Mouse (Mus musculus) myocyte (in vitro differentiated cells): ENCODE measurements around the gene Dnase1l2. TPM values are rescaled to one million over a fixed set of nuclear protein-coding genes. Genes with fewer than 3 reads are reported as not detected.

Experiments used
- H3K27me3 ChIP-seq: one replicate; pipeline ENCODE4 v1.6.1; 2011; ENCODE audit not compliant: control insufficient read depth, insufficient read depth, insufficient read length
- H3K36me3 ChIP-seq: one replicate; pipeline ENCODE4 v1.6.1; 2011; ENCODE audit not compliant: control insufficient read depth, insufficient read depth
- H3K4me2 ChIP-seq: one replicate; pipeline ENCODE4 v1.6.1; 2011; ENCODE audit warnings: low read depth, control low read depth
- H3K4me3 ChIP-seq: one replicate; pipeline ENCODE4 v1.5.1; 2011; ENCODE audit warnings: mild to moderate bottlenecking, control low read depth, moderate library complexity
- H3K79me2 ChIP-seq: one replicate; pipeline ENCODE4 v1.6.1; 2011; ENCODE audit not compliant: control insufficient read depth, insufficient read depth
- H3ac ChIP-seq: one replicate; pipeline ENCODE4 v1.6.1; 2011; ENCODE audit not compliant: control insufficient read depth, insufficient read length
- CEBPB ChIP-seq: IDR thresholded peaks from 2 replicates; pipeline ENCODE4 v1.6.1; 2011; ENCODE audit warnings: mild to moderate bottlenecking, moderate library complexity; ENCODE audit not compliant: poor library complexity, insufficient read depth, severe bottlenecking
- E2F4 ChIP-seq: IDR thresholded peaks from one replicate; pipeline ENCODE4 v1.6.1; 2011; ENCODE audit warnings: mild to moderate bottlenecking, control low read depth, moderate library complexity; ENCODE audit not compliant: insufficient read depth
- MAX ChIP-seq: IDR thresholded peaks from one replicate; pipeline ENCODE4 v1.6.1; 2011; ENCODE audit warnings: low read depth, mild to moderate bottlenecking, control low read depth
- MYOD1 ChIP-seq, 3 experiments: IDR thresholded peaks; one replicate each; pipeline ENCODE4 v1.6.1; 2011; ENCODE audit warnings: control low read depth in 2 of 3, low read depth in 2 of 3, mild to moderate bottlenecking in 2 of 3, moderate library complexity in 1 of 3; ENCODE audit not compliant: insufficient read length in 2 of 3, control insufficient read depth in 1 of 3
- MYOG ChIP-seq, 3 experiments: IDR thresholded peaks; one replicate each; pipeline ENCODE4 v1.6.1; 2011; ENCODE audit warnings: control low read depth in 2 of 3, low read depth in 2 of 3, mild to moderate bottlenecking in 2 of 3; ENCODE audit not compliant: insufficient read length in 2 of 3, control insufficient read depth in 1 of 3, insufficient read depth in 1 of 3
- POLR2A ChIP-seq: IDR thresholded peaks from one replicate; pipeline ENCODE4 v1.6.1; 2011; ENCODE audit warnings: low read depth, mild to moderate bottlenecking, control low read depth, moderate library complexity; ENCODE audit not compliant: insufficient read length
- POLR2AphosphoS2 ChIP-seq: IDR thresholded peaks from one replicate; pipeline ENCODE4 v1.6.1; 2011; ENCODE audit warnings: low read depth, control low read depth; ENCODE audit not compliant: insufficient read length
- REST ChIP-seq: IDR thresholded peaks from one replicate; pipeline ENCODE4 v1.6.1; 2011; ENCODE audit warnings: mild to moderate bottlenecking, control low read depth, moderate library complexity; ENCODE audit not compliant: insufficient read depth, insufficient read length
- SRF ChIP-seq: IDR thresholded peaks from one replicate; pipeline ENCODE4 v1.6.1; 2011; ENCODE audit warnings: low read depth; ENCODE audit not compliant: control insufficient read depth, insufficient read length
- TCF12 ChIP-seq: IDR thresholded peaks from one replicate; pipeline ENCODE4 v1.6.1; 2011; ENCODE audit warnings: mild to moderate bottlenecking, control low read depth; ENCODE audit not compliant: poor library complexity, insufficient read depth, severe bottlenecking
- TCF3 ChIP-seq: IDR thresholded peaks from one replicate; pipeline ENCODE4 v1.6.1; 2011; ENCODE audit warnings: low read depth, control low read depth; ENCODE audit not compliant: insufficient read length
- USF1 ChIP-seq: IDR thresholded peaks from one replicate; pipeline ENCODE4 v1.6.1; 2011; ENCODE audit warnings: low read depth, mild to moderate bottlenecking, control low read depth, moderate library complexity
- polyA plus RNA-seq: library from polyadenylated mRNA; unstranded; fragments of >200 nt; fragmentation: generic; extraction: Trizol; gene quantifications from one replicate; pipeline ENCODE4 v1.2.1, GENCODE M21; 2012; ENCODE audit warnings: missing spikeins

The Dnase1l2 gene
- polyA plus RNA-seq, 1 experiment, result 1.0 TPM

- no peaks in the 10 kb centered on the region for H3K27me3 ChIP-seq
- peaks cover 25% of the 10 kb centered on the region for H3K79me2 ChIP-seq
- H3K36me3 ChIP-seq, result peaks cover 7% of the 10 kb centered on the region
- H3K4me2 ChIP-seq, result peak overlapping the region; percentile 97
- H3K4me3 ChIP-seq, result peak overlapping the region; percentile 75
- TF ChIP-seq CEBPB (no peak), REST (no peak)
- H3ac ChIP-seq, result peak overlapping the region; percentile 57
Observed at GRCm38 (mm10) chr17:24454218-24454755, 11.4 kb upstream of the Dnase1l2 start.

GRCm38 (mm10) chr17:24453372-24453771 is 10.5 kb upstream of the Dnase1l2 start:
- TF ChIP-seq MAX, result no peak
- TF ChIP-seq CEBPB, result no peak
- TF ChIP-seq TCF12, result no peak
- TF ChIP-seq REST, result no peak
- TF ChIP-seq MYOG (IDR thresholded peaks at IDR 0.05; ENCODE audit: control insufficient read depth in 1 of 3, insufficient read depth in 1 of 3, insufficient read length in 2 of 3, low read depth in 2 of 3), result no peak
- no peak for TF ChIP-seq TCF3
- TF ChIP-seq E2F4, result no peak
- TF ChIP-seq POLR2A, result no peak
- TF ChIP-seq SRF, result no peak
- no peak for TF ChIP-seq USF1
- TF ChIP-seq MYOD1 (IDR thresholded peaks at IDR 0.05; ENCODE audit: control insufficient read depth in 1 of 3, insufficient read length in 2 of 3, low read depth in 2 of 3), result no peak
- no peak for TF ChIP-seq POLR2AphosphoS2
- peaks cover 12% of the 10 kb centered on the region for H3K36me3 ChIP-seq
- no peak overlapping the region for H3ac ChIP-seq
- H3K79me2 ChIP-seq, result peaks cover 25% of the 10 kb centered on the region
- no peak overlapping the region for H3K4me3 ChIP-seq
- peak overlapping the region; percentile 97 for H3K4me2 ChIP-seq
- H3K27me3 ChIP-seq, result no peaks in the 10 kb centered on the region

DNA sequence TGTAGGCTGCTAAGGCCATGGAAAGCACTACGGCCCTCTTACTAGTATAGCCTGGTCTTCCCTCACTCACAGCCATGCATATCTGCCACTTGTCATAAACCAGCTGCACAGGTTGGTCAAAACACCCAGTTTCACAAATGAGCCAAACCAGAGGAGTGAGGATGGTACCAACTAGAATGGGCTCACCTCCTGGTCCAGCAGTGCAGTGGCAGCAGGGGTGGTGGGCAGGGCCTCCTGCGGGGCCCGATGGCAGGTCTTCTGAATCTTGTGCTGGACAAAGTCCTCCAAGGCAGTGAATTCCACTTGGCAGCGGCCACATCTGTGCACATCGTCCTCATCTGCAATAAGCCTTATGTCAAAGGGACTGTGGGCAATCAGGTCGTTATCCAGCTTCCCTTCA is 8.3 kb upstream of the Dnase1l2 start:
- TF ChIP-seq USF1 (no peak), POLR2AphosphoS2 (no peak), E2F4 (no peak), TCF12 (no peak), POLR2A (no peak), REST (no peak), MYOD1 (IDR thresholded peaks at IDR 0.05; ENCODE audit: control insufficient read depth in 1 of 3, insufficient read length in 2 of 3, low read depth in 2 of 3) (no peak), TCF3 (no peak), SRF (no peak), CEBPB (no peak), MAX (no peak), MYOG (IDR thresholded peaks at IDR 0.05; ENCODE audit: control insufficient read depth in 1 of 3, insufficient read depth in 1 of 3, insufficient read length in 2 of 3, low read depth in 2 of 3) (no peak)
- Histone ChIP-seq H3K36me3 (peaks cover 12% of the 10 kb centered on the region), H3K27me3 (no peaks in the 10 kb centered on the region), H3K4me3 (no peak overlapping the region), H3K4me2 (no peak overlapping the region), H3K79me2 (peaks cover 25% of the 10 kb centered on the region), H3ac (no peak overlapping the region)

- H3ac ChIP-seq, result no peak overlapping the region
- no peak overlapping the region for H3K4me3 ChIP-seq
- TF ChIP-seq CEBPB (no peak), POLR2AphosphoS2 (no peak), USF1 (no peak), REST (no peak), MYOD1 (IDR thresholded peaks at IDR 0.05; ENCODE audit: control insufficient read depth in 1 of 3, insufficient read length in 2 of 3, low read depth in 2 of 3) (peak in 2 of 3 experiments; percentile 22 to 42), MYOG (IDR thresholded peaks at IDR 0.05; ENCODE audit: control insufficient read depth in 1 of 3, insufficient read depth in 1 of 3, insufficient read length in 2 of 3, low read depth in 2 of 3) (peak in 2 of 3 experiments; percentile 64 to 65)
- peaks cover 24% of the 10 kb centered on the region for H3K79me2 ChIP-seq
- no peaks in the 10 kb centered on the region for H3K27me3 ChIP-seq
- peaks cover 12% of the 10 kb centered on the region for H3K36me3 ChIP-seq
- H3K4me2 ChIP-seq, result no peak overlapping the region
Observed at GRCm38 (mm10) chr17:24449507-24449906, 6.6 kb upstream of the Dnase1l2 start.

DNA sequence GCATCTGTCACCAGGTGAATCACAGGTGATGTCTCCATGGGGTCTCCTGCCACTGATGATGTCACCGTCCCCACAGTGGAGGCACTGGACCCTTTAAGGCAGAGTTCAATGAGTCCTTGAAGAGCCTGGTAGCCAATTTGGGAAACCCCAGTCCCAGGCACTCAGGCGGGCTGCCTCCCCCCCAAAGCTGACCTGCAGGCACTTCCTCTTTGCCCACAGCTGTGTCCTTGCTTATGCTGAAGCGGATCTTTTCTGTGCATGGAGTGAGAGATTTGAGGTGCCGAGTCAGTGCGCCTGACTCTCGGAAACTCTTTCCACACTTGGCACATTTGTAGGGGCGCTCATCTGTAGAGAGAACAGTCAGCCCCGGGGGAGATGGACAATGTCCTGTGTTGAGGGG is 3.7 kb upstream of the Dnase1l2 start:
- Histone ChIP-seq H3K79me2 (peaks cover 1% of the 10 kb centered on the region), H3K36me3 (peaks cover 12% of the 10 kb centered on the region), H3K27me3 (no peaks in the 10 kb centered on the region), H3ac (no peak overlapping the region), H3K4me3 (no peak overlapping the region), H3K4me2 (no peak overlapping the region)
- TF ChIP-seq REST (no peak), MYOD1 (IDR thresholded peaks at IDR 0.05; ENCODE audit: control insufficient read depth in 1 of 3, insufficient read length in 2 of 3, low read depth in 2 of 3) (no peak), POLR2A (no peak), MYOG (IDR thresholded peaks at IDR 0.05; ENCODE audit: control insufficient read depth in 1 of 3, insufficient read depth in 1 of 3, insufficient read length in 2 of 3, low read depth in 2 of 3) (no peak), MAX (no peak)
